Mouse (Mus musculus) hindbrain, embryonic 11.5 days (tissue): Measurements from ENCODE around the gene Nfic. TPM values are rescaled to one million over a fixed set of nuclear protein-coding genes. Genes with fewer than 3 reads are reported as not detected.

Experiments
- ATAC-seq: fragments of 200-750 bp; cut with Nextera tagmentation; 2 replicates; pipeline ENCODE4 v1.8.0; 2017; ENCODE audit warnings: mild to moderate bottlenecking, moderate TSS enrichment, moderate library complexity; ENCODE audit not compliant: low FRiP score
- DNase-seq: peaks from one replicate; pipeline ENCODE4 v3.0.0-alpha.2; 2015; ENCODE audit warnings: low spot score
- H3K27ac ChIP-seq: fragments of 300-500 bp; sonication (generic); 2 replicates; pipeline ENCODE4 v1.5.1; 2014; ENCODE audit warnings: mild to moderate bottlenecking, low read depth, low read length
- H3K27me3 ChIP-seq: fragments of 300-500 bp; sonication (generic); 2 replicates; pipeline ENCODE4 v1.6.1; 2014; ENCODE audit warnings: mild to moderate bottlenecking, low read length, moderate library complexity, mixed read lengths; ENCODE audit not compliant: control insufficient read depth, insufficient read depth
- H3K36me3 ChIP-seq: fragments of 300-500 bp; sonication (generic); 2 replicates; pipeline ENCODE4 v1.6.1; 2014; ENCODE audit warnings: mild to moderate bottlenecking, low read length, moderate library complexity, mixed read lengths; ENCODE audit not compliant: control insufficient read depth, insufficient read depth
- H3K4me1 ChIP-seq: fragments of 300-500 bp; sonication (generic); replicated peaks from 2 replicates; pipeline ENCODE4 v1.6.1; 2014; ENCODE audit warnings: low read length, mixed read lengths; ENCODE audit not compliant: control insufficient read depth, insufficient read depth
- H3K4me2 ChIP-seq: fragments of 300-500 bp; sonication (generic); replicated peaks from 2 replicates; pipeline ENCODE4 v1.6.1; 2014; ENCODE audit warnings: mild to moderate bottlenecking, low read depth, low read length
- H3K4me3 ChIP-seq: fragments of 300-500 bp; sonication (generic); 2 replicates; pipeline ENCODE4 v1.5.1; 2014; ENCODE audit warnings: low read depth, low read length
- H3K9ac ChIP-seq: fragments of 300-500 bp; sonication (generic); 2 replicates; pipeline ENCODE4 v1.6.1; 2014; ENCODE audit warnings: low read depth, low read length
- H3K9me3 ChIP-seq: fragments of 300-500 bp; sonication (generic); 2 replicates; pipeline ENCODE4 v1.6.1; 2016; ENCODE audit warnings: low read length; ENCODE audit not compliant: control insufficient read depth
- WGBS: fragments of 180-500 bp; shearing (Covaris S2); extraction: QIAGEN DNeasy Blood & Tissue Kit; methylation state at CpG from one replicate; pipeline ENCODE4 v1.1.7; 2014; 5-methylcytosine and 5-hydroxymethylcytosine counted together
- polyA plus RNA-seq: library from polyadenylated mRNA; unstranded; fragments of >200 nt; fragmentation: Nextera tagmentation; extraction: Ambion mirVana; gene quantifications from 2 replicates; pipeline ENCODE4 v1.2.1, GENCODE M21; 2014

Nfic gene
- polyA plus RNA-seq, 1 experiment from 2014 or later = 11.9 TPM

DNA sequence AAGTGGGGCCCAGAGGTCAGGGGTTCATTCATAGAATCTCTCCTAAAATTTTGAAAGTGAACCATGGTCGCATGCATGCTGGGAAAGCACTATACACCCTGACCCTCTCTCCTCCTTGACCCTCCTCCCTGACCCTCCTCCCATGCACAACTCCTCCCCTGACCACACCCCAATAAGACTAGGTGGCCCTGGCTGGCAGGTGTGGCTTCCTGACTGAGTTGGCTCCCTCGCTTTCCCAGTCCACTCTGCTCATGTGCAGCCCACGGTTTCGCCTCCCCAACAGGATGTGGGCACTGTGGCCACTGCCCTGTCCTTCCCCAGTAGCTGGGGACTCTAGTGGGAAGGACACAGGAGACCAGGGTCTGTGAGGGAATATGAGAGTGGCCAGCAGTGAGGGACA, 45.1 kb downstream of the Nfic start:
- H3K9me3 ChIP-seq = no peaks in the 10 kb centered on the region
- peak overlapping the region; percentile 53; the same call in 1 of the 2 replicates for H3K27ac ChIP-seq
- 60% methylated on average over 4 of the region's 4 CpGs for WGBS
- peaks cover 30% of the 10 kb centered on the region for H3K4me1 ChIP-seq
- H3K4me3 ChIP-seq = no peak overlapping the region
- no peak overlapping the region for H3K9ac ChIP-seq
- ATAC-seq (no peak), DNase-seq (no peak)
- peaks cover 20% of the 10 kb centered on the region for H3K27me3 ChIP-seq
- no peaks in the 10 kb centered on the region for H3K36me3 ChIP-seq
- no peak overlapping the region for H3K4me2 ChIP-seq

DNA sequence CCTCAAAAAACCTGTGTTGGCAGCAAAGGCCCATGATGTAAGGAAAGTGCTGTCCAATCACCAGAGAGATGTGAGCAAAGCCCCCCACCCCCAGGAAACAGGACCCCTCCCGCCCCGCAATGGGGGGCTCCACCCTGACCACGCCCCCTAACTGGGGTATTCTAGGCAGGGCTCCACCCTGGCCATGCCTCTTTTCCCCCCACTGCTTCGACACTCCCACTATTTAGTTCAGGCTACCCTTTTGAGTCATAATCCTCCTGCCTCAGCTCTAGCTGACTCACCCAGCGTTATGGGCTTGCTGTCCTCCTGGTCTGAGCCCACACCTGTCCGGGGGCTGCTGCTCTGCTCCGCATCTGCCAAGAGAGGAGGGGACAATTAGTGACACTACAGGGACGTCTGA, 46.1 kb downstream of the Nfic start:
- H3K4me3 ChIP-seq = no peak overlapping the region
- DNase-seq = no peak
- no peaks in the 10 kb centered on the region for H3K36me3 ChIP-seq
- 0 out of 2 replicates have a peak overlapping the region, but pooled peaks have one; percentile 27 for H3K9ac ChIP-seq
- ATAC-seq = no peak
- H3K4me1 ChIP-seq = peaks cover 27% of the 10 kb centered on the region
- no peak overlapping the region for H3K4me2 ChIP-seq
- no peaks in the 10 kb centered on the region for H3K9me3 ChIP-seq
- H3K27me3 ChIP-seq = peaks cover 20% of the 10 kb centered on the region
- 18% methylated on average over 8 of the region's 8 CpGs for WGBS
- peak overlapping the region; percentile 53 for H3K27ac ChIP-seq

DNA sequence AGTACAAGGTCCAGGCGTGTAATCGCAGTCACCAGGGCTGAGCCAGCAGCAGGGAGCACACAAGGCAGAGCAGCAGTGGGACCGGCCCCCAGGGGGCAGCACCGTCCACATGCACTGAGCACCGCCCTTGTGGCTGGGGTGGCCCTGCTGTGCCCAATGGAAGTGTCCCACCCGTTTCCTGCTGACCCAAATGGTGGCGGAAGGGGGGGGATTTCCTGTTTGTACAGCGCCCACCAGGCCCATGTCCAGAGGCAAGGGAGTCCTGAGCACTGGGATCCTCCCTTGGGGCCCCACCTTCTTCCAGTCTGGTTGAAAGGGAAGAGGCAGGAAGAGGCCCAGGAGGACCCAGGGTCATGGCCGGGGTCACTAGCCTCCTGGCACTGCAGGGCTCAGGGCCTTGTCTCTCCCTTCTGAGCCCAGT, 46.6 kb downstream of the Nfic start:
- DNase-seq = peak; percentile 79
- peak overlapping the region; percentile 53 for H3K27ac ChIP-seq
- H3K9me3 ChIP-seq = no peaks in the 10 kb centered on the region
- H3K4me1 ChIP-seq = peaks cover 26% of the 10 kb centered on the region
- peak; percentile 26; the same call in 1 of the 2 replicates for ATAC-seq
- WGBS = 17% methylated on average over 9 of the region's 9 CpGs
- no peaks in the 10 kb centered on the region for H3K36me3 ChIP-seq
- no peak overlapping the region for H3K9ac ChIP-seq
- no peak overlapping the region for H3K4me3 ChIP-seq
- no peak overlapping the region for H3K4me2 ChIP-seq
- H3K27me3 ChIP-seq = peaks cover 22% of the 10 kb centered on the region

DNA sequence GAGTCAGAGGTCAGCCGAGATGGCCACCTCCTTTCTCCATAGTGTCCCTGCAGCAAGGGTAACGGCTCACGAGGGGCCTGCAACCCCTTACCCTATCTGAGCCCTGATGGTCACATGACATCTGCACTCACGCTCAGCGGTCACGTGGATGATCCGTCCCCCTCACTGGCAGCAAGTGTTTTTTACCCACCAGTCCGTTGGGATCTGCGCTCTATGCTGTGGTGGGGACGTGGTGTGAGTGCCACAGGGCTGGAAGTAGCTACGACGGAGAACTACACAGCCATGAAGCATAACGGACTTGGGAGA, 47.1 kb downstream of the Nfic start:
- H3K9me3 ChIP-seq = no peaks in the 10 kb centered on the region
- H3K27ac ChIP-seq = peak overlapping the region; percentile 53; the same call in 1 of the 2 replicates
- H3K4me1 ChIP-seq = peaks cover 26% of the 10 kb centered on the region
- WGBS = 37% methylated on average over 13 of the region's 13 CpGs
- H3K4me3 ChIP-seq = no peak overlapping the region
- H3K9ac ChIP-seq = no peak overlapping the region
- no peak overlapping the region for H3K4me2 ChIP-seq
- no peak for DNase-seq
- H3K27me3 ChIP-seq = peaks cover 22% of the 10 kb centered on the region
- H3K36me3 ChIP-seq = no peaks in the 10 kb centered on the region
- ATAC-seq = no peak

DNA sequence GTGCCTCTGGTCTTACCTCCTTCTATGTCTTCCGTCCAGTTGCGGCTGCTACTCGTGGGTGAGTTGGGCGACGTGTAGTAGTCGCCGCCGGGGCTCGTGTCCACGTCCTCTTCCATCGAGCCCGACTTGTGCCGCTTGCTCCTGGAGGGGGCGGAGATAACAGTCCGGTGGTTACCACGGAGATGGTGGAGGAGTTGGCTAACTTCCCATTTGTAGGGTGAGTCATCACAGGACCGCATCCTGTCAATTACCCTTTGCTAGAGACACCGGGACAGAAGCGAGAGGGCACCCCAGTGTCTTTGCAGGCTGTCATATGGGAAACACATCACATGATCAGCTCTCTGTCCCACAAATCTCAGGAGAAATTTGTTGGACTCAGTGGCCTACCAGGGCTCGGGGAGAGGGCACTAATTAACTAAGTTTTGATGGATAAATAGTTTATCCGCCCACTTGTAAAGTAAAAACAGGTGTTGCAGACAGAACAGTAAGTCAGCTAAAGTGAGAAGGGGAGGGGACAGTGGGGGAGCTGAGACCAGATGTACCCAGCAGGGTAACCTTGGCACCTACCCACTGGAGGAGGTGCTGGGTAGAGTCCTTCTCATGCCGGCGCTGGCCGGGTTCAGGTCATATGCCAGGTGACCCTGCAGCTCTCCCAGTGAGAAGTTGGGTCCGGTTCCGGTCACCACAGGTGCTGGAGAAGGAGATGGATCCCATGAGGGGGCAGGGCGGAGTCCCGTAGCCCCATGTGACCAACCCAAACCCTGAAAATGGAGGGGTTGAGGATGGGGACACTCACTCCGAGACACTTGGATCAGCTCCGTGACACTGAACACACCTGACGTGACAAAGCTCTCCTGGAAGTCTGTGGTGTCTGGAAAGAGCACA, 47.7 kb downstream of the Nfic start:
- H3K4me2 ChIP-seq = peak overlapping the region; percentile 26
- H3K4me1 ChIP-seq = peaks cover 32% of the 10 kb centered on the region
- WGBS = 28% methylated on average over 31 of the region's 31 CpGs
- H3K4me3 ChIP-seq = peak overlapping the region; percentile 23; the same call in 1 of the 2 replicates
- H3K27ac ChIP-seq = peak overlapping the region; percentile 10; the same call in 1 of the 2 replicates
- no peaks in the 10 kb centered on the region for H3K9me3 ChIP-seq
- peak overlapping the region; percentile 45 for H3K9ac ChIP-seq
- H3K36me3 ChIP-seq = no peaks in the 10 kb centered on the region
- H3K27me3 ChIP-seq = peaks cover 22% of the 10 kb centered on the region
- DNase-seq (peak; percentile 59), ATAC-seq (no peak)

DNA sequence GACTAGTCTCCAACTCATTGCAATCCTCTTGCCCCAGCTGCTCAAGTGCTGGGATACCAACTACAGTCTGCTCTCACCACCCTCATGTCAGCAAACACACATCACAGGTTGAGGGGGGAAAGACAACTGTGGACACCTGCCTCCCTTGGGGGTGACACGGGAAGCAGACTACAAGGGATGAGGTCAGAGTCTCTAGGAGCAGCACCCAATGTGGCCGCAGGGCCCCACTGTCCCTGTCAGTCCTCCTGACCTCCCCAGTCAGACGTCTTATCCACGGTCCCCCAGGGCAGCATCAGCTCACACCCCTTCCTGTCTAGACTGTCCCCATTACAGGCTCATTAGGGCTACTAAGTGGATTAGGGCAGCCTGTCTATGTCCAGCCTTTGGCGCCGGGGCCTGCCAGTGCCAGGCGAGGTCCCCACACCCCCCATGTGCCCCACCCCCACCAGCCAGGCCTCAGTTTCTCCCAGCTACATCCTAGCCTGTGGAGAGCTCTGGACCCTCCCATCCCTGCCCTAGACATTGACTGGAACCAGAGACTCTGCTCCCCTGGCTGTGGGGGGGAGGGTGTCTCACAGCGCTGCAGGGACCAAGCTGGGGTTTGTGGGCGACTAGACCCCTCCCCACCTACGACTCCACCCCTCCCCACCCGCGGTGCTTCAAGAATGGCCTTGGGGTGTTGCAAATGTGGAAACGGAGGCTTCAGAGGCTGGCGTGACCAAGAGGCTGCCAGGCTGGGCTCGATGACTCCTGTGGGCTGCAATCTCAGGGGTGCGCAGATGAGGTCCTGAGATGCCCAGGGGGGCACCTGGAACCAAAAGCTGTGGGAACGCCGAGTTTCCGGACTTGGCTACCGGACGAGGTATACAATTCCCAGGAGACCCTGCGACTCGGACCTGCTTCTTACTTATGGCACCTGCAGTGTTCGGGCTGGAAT, 48.7 kb downstream of the Nfic start:
- Histone ChIP-seq H3K36me3 (no peaks in the 10 kb centered on the region), H3K9ac (peak overlapping the region; percentile 45), H3K27me3 (peaks cover 22% of the 10 kb centered on the region), H3K4me2 (peak overlapping the region; percentile 26), H3K4me1 (peaks cover 33% of the 10 kb centered on the region), H3K9me3 (no peaks in the 10 kb centered on the region), H3K4me3 (peak overlapping the region; percentile 23; the same call in 1 of the 2 replicates), H3K27ac (0 out of 2 replicates have a peak overlapping the region, but pooled peaks have one; percentile 10)
- DNase-seq = no peak
- 22% methylated on average over 24 of the region's 24 CpGs for WGBS
- ATAC-seq = no peak

DNA sequence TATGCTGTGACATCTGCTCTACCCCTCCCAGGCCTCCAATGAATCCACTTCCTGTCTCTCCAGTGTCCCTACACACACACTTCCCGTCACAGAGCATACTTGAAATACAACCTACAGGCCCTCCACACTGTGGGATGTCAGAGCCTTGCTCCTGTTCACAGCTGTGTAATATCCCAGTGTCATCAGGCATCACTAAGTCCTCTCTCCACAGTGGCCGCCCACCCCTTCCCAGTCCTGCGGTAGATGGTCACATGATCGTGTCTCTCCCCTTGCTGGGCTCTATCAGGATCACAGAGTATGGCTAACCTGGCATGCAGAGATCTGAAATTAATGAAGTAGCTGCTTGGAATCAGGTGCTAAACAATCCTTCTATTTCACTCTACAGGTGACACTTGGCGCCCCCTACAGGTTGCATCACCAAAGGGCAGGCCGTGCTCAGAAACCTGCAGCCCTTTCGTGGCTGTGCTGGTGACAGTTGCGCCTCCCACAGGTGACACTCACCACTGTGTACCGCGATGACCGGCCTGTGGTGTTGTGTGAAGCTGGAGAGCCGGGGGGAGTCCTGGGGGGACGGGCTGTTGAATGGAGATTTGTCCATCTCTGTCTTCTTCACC, 49.7 kb downstream of the Nfic start:
- Histone ChIP-seq H3K27me3 (peaks cover 22% of the 10 kb centered on the region), H3K4me3 (no peak overlapping the region), H3K4me1 (peaks cover 41% of the 10 kb centered on the region), H3K27ac (no peak overlapping the region), H3K9me3 (no peaks in the 10 kb centered on the region), H3K36me3 (no peaks in the 10 kb centered on the region), H3K9ac (no peak overlapping the region), H3K4me2 (no peak overlapping the region)
- 42% methylated on average over 13 of the region's 13 CpGs for WGBS
- no peak for ATAC-seq
- DNase-seq = no peak

DNA sequence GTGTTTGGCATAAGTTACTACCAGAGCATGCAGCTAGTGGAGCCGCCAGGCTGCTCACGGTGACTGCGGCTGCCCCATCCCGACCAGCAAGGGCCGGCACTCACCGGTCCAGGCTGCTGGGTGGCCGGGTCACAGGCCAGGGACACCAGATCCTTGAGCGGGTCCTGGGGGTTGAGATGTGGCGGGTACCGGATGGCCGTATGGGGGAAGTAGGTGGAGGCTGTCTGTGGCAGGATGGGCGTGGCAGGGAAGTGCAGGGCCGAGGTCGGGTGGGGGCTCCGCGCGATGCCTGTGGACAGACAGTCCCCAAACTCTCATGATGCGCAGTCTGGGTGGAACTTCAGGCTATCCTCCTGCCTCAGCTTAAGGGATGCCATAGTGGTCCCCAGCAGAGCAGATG, 50.7 kb downstream of the Nfic start:
- Histone ChIP-seq H3K36me3 (no peaks in the 10 kb centered on the region), H3K27me3 (peaks cover 24% of the 10 kb centered on the region), H3K4me2 (no peak overlapping the region), H3K27ac (no peak overlapping the region), H3K9me3 (no peaks in the 10 kb centered on the region), H3K4me1 (peaks cover 45% of the 10 kb centered on the region), H3K9ac (no peak overlapping the region), H3K4me3 (no peak overlapping the region)
- 56% methylated on average over 18 of the region's 18 CpGs for WGBS
- DNase-seq = no peak
- no peak for ATAC-seq
